Mouse (Mus musculus) layer of hippocampus, adult 9-10 months (tissue): ENCODE results near the gene Arhgap25.

Experiments used
- DNase-seq: peaks from one replicate; pipeline ENCODE4 v3.0.0; 2022; ENCODE audit warnings: low spot score

Gene Arhgap25

DNA sequence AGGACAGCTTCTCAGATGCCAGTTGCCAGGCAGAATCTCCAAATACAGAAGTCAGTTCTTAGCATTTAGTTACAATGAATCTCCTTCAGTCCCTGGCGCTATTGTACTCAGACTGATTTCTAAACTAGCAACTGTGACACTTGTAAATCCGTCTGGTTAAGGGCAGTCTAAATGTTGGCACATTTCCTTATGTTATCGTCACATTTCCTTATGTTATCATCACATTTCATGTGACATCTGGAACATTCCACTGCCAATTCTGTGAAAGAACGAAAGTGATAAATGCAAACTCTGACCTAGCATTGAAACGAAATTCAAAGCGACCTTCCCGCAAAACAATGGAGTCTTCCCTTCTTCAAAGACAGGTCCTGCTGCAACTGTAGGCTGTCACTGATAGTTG lies 87.8 kb downstream of the Arhgap25 start:
- DNase-seq, result no peak

DNA sequence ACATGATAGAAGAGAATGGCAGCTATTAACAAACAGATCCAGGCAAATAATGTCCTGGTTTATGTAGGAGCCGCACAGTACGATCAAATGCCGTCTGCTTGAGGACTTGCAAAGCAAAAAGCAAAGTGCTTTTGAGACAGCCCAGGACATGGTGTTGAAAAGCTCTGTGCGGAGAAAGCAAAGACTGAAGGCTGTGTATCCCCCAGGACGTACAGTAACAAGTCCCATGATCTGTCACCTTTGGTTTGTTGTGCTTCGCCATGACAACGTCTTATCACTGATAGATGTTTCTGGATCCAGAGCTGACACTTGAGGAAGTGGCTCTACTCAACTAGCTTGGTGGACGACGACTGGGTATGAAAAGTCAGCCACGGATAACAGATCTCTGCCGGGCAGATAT lies 89.8 kb downstream of the Arhgap25 start:
- no peak for DNase-seq

DNA sequence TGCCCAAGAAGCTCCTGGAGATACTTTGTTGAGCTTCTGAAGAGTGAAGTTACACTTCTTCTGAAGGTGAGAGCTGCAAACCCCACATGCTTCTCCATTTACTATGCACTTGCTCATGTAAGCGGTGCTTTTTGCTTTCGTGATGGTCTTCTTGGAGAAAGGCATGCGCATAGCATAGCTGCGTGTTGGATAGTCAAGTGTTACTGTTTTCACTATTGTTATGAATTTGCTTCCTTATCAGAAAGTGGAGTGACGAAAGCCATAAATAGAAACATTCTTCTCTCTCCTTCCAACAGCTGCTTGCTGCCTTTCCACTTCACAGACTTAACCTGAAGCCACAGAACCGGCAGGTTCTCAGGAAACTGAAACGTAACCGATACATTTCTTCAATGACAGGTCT lies 96.3 kb downstream of the Arhgap25 start:
- DNase-seq, result no peak

DNA sequence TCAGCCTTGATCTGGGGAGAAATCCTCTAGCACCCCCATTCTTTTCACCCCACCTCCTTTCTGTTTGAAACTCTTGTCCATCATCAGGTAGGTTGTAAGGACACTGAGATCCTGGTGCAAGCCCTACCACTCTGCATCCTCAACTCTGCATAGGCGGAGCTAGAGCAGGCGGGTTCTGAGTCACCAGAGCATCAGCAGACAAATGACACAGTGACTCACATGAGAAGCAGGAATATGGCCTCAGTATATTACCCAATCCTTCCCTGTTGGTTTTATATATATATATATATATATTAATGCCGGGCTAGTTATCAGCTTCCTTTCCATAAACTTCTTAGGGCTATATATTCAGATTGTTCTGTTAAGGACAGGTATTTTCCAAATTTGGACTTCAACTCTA lies 97.3 kb downstream of the Arhgap25 start:
- no peak for DNase-seq

DNA sequence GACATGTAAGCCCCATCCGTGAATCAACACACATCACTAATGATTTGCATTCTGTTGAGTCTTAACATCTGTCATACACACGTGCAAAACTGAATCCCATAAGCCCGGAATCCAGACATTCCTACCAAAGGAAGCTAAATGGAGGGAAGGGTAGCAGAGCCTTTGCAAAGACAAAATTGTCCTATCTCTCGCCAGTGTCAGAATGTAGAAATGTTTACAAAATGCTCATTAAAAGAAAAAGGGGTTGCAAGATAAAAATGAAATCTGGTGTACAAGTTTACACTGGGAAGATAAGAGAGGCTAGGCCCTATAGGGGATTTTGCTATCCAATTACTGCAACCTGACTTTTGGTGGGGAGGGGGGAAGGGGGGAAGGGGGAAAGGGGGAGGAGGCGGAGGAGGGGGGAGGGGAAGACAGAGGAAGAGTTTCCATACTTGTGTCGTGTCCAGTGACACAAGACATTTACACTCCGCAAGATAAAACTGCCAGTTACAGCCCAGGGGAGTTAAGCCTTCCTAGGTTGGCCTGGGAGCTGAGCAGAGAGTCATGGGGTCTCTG lies 104.5 kb downstream of the Arhgap25 start, which contains the start of gene Bmp10:
Gene Bmp10, plus strand, starts transcription at position 508 of the 558 bp plus-strand sequence.
- DNase-seq, result no peak

DNA sequence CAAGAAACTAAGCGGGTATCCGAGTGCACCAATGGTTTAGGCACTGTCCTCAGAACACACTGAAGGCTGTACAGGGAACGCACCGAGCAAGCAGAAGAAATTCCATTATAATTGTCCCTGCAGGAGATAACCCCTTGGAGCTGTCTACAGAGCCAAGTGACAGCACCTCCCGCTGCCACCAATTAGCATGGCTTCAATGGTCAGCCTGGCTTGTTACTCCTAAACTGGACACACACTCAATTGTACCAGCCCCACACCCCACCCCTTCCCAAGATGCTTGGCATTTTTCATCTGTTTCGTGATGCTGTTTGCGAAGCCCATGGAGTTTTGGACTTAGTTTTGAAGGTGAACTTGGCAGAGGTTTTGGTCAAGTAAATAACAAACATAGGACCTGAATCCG lies 105.4 kb downstream of the Arhgap25 start:
- DNase-seq, result no peak

DNA sequence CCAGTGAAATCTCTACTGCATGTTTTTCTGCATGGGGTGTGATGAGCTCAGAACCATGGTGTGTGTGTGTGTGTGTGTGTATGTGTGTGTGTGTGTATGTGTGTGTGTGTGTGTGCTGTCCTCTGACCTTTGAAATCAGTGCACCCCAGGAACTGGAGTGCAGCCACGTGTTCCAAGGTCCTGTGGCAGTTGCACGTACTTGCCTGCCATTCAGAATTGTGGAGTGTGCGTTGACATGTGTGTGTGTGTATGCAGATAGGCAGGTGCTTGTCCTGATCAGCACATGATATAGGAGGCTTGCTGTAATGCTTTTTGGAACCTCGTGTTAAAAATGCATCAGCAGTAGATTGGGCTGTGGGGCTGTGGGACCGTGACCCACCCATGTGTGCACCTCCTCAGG lies 106.1 kb downstream of the Arhgap25 start:
- DNase-seq, result no peak

DNA sequence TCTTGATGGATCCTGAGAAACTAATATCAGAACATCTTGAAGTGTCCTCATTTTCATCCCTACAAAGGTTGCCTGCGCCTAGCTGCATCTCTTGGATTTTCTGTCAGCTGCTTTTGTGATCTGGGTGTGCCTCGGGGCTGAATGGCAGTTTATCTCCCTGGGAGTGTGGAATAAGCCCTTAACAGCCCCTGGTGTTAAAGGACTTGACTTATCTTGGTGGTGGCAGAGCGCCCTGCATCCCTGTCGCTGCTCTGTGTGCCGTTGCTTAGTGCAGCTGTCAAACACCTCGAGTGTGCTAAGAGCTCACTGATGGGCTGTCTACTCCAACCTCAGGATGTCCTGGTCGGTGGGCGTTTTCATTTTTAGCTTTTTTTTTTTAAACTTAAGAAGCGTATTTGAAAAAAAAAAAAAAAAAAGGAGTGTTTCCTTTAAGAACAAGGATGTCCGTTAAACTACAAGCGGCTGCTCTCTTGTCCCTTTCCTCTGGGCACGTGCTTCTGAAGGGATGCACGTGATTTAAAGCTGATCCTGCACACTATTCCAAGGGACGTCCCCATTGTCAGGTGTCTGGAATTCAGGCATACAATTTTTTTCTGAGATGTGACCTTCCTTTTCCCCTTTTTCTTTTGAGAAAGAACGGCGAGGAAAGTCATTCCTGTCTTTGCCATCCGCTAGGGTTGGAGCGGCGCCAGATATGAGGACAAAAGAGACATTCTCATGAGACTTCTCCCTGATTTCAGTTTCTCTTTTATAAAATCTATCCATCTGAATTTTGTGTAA lies 108.8 kb downstream of the Arhgap25 start:
- no peak for DNase-seq

DNA sequence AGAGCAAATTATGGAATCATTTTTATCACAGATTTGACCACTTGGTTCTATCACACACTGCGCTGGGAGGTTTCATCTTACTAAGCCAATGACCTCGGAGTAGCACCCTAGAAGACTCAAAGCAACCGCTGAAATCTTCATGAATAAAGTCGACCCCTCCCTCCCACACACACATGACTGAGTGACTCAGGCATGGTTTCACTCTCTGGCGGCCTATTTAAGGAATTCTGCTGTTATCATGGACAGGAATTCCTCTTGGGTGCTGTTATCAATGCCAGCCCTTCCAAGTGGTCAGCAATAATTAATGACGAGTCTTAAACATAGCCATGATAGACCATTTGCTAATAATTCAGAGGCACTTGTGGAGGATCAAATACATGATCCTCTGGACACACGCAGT lies 110.8 kb downstream of the Arhgap25 start:
- no peak for DNase-seq

DNA sequence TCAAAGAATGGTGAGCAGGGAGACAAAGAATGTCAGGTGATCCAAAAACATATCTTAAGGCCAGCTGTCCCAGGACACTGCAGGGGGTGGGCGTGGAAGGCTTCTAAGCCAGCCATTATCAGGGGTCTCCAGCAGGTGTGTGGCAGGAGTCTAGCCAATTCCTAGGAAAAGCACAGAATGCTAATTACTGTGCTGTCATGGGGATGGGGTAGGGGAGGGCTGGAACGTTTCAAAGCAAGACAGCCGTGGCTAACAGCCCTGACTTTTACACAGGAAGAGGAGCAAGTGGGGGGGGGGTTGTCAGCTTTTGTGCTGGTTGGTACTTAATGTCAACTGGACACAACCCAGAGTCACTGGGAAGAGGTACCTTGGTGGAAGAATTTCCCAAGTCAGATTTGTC lies 121.0 kb downstream of the Arhgap25 start:
- DNase-seq, result no peak
